Mouse (Mus musculus) lung, postnatal 10 days (tissue): ENCODE data around the gene Olfr1323.

Experiments used
- DNase-seq: peaks from one replicate; pipeline ENCODE4 v3.0.0; 2021

Olfr1323 gene

GRCm38 (mm10) chrX:50019259-50019658 is at the start of gene Olfr1323:
TSS of gene Olfr1323 (minus strand) at chrX:50019359.
- no peak for DNase-seq

- no peak for DNase-seq
Observed at GRCm38 (mm10) chrX:50012242-50012641, 6.9 kb downstream of the Olfr1323 start.
